Mouse (Mus musculus) midbrain, postnatal 0 days (tissue): Measurements from ENCODE around the gene Foxi1. TPM values are rescaled to one million over a fixed set of nuclear protein-coding genes. Genes with fewer than 3 reads are reported as not detected.

Experiments used
- ATAC-seq: fragments of 200-750 bp; cut with Nextera tagmentation; 2 replicates; pipeline ENCODE4 v1.8.0; 2017; ENCODE audit warnings: moderate number of reproducible peaks, mild to moderate bottlenecking, moderate TSS enrichment, moderate library complexity; ENCODE audit not compliant: low FRiP score
- DNase-seq: peaks from one replicate; pipeline ENCODE4 v3.0.0-alpha.2; 2015; ENCODE audit warnings: low spot score
- H3K27ac ChIP-seq: fragments of 300-500 bp; sonication (generic); 2 replicates; pipeline ENCODE4 v1.5.1; 2014; ENCODE audit warnings: low read depth, mild to moderate bottlenecking, low read length, mixed read lengths
- H3K27me3 ChIP-seq: fragments of 300-500 bp; sonication (generic); 2 replicates; pipeline ENCODE4 v1.6.1; 2014; ENCODE audit warnings: low read length, control low read depth, mixed read lengths; ENCODE audit not compliant: insufficient read depth
- H3K36me3 ChIP-seq: fragments of 300-500 bp; sonication (generic); 2 replicates; pipeline ENCODE4 v1.6.1; 2014; ENCODE audit warnings: low read length, control low read depth, mixed read lengths; ENCODE audit not compliant: insufficient read depth
- H3K4me1 ChIP-seq: fragments of 300-500 bp; sonication (generic); 2 replicates; pipeline ENCODE4 v1.6.1; 2014; ENCODE audit warnings: mild to moderate bottlenecking, control low read depth, antibody characterized with exemption, low read length, mixed read lengths; ENCODE audit not compliant: insufficient read depth
- H3K4me2 ChIP-seq: fragments of 300-500 bp; sonication (generic); 2 replicates; pipeline ENCODE4 v1.6.1; 2014; ENCODE audit warnings: low read depth, mild to moderate bottlenecking, low read length, mixed read lengths; ENCODE audit not compliant: poor library complexity, severe bottlenecking
- H3K4me3 ChIP-seq: fragments of 300-500 bp; sonication (generic); 2 replicates; pipeline ENCODE4 v1.5.1; 2014; ENCODE audit warnings: low read depth, mild to moderate bottlenecking, low read length, moderate library complexity
- H3K9ac ChIP-seq: fragments of 300-500 bp; sonication (generic); replicated peaks from 2 replicates; pipeline ENCODE4 v1.6.1; 2014; ENCODE audit warnings: mild to moderate bottlenecking, low read length, moderate library complexity, mixed read lengths; ENCODE audit not compliant: poor library complexity, severe bottlenecking
- H3K9me3 ChIP-seq: fragments of 300-500 bp; sonication (generic); 2 replicates; pipeline ENCODE4 v1.6.1; 2016; ENCODE audit warnings: low read length, control low read depth
- CTCF ChIP-seq: IDR thresholded peaks from 2 replicates; pipeline ENCODE4 v1.5.1; 2016; ENCODE audit warnings: antibody characterized with exemption, mild to moderate bottlenecking
- whole genome bisulfite sequencing: fragments of 180-500 bp; shearing (Covaris S2); extraction: QIAGEN DNeasy Blood & Tissue Kit; methylation state at CpG from one replicate; pipeline ENCODE4 v1.1.7; 2014; 5-methylcytosine and 5-hydroxymethylcytosine counted together
- polyA plus RNA-seq: library from polyadenylated mRNA; unstranded; fragments of >200 nt; fragmentation: Nextera tagmentation; extraction: Ambion mirVana; gene quantifications from 2 replicates; pipeline ENCODE4 v1.2.1, GENCODE M21; 2015
- total RNA-seq: library from RNA; depleted of rRNA; stranded (reverse); fragments of >200 nt; gene quantifications from 2 replicates; pipeline ENCODE4 v1.2.3, GENCODE M21; 2014

The Foxi1 gene
- total and polyA plus RNA-seq, 2 experiments from 2014 or later: 0.05 TPM; not detected in 1

DNA sequence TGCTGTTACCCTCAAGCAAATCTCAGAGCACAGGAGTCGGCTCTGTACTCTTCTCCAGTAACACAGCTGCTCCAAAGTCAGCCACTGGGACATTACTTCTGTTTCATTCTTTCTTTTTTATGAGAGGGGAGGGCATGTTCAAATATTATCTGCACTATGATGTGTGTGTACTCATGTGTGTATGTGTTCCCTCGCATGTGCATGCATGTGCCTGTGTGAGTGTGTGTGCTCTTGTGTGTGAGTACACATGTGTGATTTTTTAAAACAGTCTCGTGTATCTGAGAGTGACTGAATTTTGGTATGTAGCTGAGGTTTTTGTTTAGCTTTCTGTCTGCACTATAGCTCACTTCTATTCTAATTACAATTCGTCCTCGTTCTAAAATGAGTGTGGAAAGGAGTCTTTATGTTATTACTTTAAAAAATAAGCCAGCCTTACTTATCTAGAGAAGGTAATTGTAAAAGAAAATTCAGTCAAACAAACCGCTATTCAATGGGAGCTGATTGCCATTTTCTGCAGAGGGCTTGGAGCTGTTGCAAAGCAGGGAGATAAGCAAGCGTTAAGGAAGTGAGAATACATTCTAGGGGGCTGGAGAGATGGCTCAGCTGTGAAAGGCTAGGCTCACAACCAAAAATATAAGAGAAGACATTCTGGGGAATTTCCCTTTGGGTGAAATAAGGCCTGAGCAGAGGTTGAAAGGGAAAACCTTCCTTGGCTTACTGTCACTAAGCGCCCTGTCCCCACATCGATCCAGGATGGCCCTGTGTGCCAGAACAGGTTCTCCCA is 13.5 kb downstream of the Foxi1 start:
- H3K9ac ChIP-seq: no peak overlapping the region
- no peaks in the 10 kb centered on the region for H3K27me3 ChIP-seq
- no peak for ATAC-seq

DNA sequence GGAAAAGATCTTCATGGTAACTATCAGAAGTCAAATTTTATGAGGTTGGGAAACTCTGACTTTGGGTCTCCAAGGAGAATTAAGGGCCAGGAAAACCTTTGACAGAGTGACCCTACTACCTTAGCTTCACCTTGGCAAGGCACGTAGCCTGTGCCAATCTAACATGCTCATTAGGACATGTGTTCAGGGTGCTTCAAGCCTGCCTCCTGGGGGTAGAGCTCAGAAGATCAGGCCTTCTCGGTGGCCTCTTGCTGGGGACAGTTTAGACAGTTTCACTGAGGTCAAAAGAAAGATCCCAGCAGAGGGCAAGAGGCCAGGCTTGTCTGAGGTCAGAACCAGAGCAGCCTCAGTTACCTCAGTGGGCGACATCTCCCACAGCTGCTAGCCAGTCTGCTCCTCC is 14.2 kb downstream of the Foxi1 start:
- no peak overlapping the region for H3K4me2 ChIP-seq

More for the DNA sequence above, 13.5 kb downstream of the Foxi1 start:
- H3K36me3 ChIP-seq: no peaks in the 10 kb centered on the region
- WGBS: 66% methylated on average over 9 of the region's 9 CpGs
- no peak for DNase-seq
- H3K4me2 ChIP-seq: no peak overlapping the region
- H3K4me3 ChIP-seq: no peak overlapping the region
- TF ChIP-seq CTCF: no peak
- no peaks in the 10 kb centered on the region for H3K4me1 ChIP-seq
- H3K27ac ChIP-seq: no peak overlapping the region
- no peaks in the 10 kb centered on the region for H3K9me3 ChIP-seq

DNA sequence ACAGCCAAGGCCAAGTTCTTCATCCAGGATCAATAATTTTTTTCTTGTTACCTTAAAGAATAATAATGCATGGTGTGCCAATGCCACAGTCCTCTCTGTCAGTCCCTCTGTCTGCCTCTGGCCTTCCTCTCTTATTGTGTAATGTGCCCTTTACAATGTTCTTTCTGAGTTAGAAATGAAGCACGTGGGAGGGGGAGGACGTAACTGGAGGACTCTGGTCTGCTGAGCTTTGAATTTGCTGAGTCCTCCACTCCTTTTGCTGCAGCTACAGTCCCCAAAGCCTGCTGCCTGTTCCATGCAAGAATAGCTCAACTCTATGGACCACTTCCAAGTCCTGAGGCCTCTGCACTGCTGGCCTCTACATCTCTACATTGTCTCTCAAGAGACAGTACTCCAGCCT is 23.6 kb downstream of the Foxi1 start:
- ATAC-seq (no peak), DNase-seq (no peak)
- no peak overlapping the region for H3K4me2 ChIP-seq
- H3K9me3 ChIP-seq: no peaks in the 10 kb centered on the region
- H3K36me3 ChIP-seq: no peaks in the 10 kb centered on the region
- H3K27me3 ChIP-seq: no peaks in the 10 kb centered on the region
- 57% methylated on average over 2 of the region's 2 CpGs for WGBS
- no peak overlapping the region for H3K9ac ChIP-seq
- no peak overlapping the region for H3K27ac ChIP-seq
- no peaks in the 10 kb centered on the region for H3K4me1 ChIP-seq
- no peak for TF ChIP-seq CTCF
- H3K4me3 ChIP-seq: no peak overlapping the region

More for the DNA sequence above, 14.2 kb downstream of the Foxi1 start:
- Histone ChIP-seq H3K27me3 (no peaks in the 10 kb centered on the region), H3K36me3 (no peaks in the 10 kb centered on the region), H3K4me1 (no peaks in the 10 kb centered on the region), H3K4me3 (no peak overlapping the region), H3K9ac (no peak overlapping the region), H3K27ac (no peak overlapping the region), H3K9me3 (no peaks in the 10 kb centered on the region)
- no peak for TF ChIP-seq CTCF
- ATAC-seq (no peak), DNase-seq (no peak)
- WGBS: 71% methylated on average over 3 of the region's 3 CpGs

DNA sequence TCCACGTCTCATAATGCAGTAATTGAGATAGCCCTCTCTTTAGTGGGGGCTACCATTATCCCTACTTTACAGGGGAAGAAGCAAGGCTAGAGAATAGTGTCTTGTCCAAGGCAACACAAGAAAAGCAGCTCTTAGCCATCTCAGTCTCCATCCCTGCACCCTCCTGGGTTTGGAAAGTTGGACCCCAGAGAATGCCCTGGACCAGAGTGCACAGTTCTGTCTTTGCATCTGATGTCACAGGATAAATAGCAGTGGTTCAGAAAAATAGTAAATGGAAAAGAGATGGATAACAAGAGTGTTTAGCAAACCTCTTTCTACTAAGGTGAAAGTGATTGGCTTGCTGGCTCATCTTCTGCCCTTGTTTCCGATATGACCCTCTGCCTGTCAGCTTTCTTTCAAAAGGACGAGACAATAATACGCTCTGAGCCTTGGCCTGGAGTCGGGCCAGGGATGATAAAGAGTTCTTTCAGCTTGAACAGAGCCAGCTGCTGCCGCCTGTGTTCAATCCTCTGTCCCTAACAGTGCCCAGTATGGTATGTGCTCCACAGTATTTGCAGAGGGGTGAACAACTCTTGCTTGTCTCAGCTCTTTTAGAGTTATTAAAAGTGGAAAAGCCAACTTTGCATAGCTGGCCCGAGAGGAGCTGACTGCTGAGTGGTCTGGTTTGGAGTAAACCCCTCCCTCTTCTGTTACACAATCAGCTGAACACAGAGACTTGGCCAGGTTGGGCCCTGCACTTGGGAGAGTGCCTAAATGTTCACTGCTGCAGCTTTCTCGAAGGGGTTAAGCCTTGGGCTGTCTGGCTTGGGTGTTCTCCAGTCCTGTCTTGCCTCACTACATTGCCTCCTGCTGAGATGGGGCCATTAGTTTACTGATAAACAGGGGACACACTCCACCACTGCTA is 26.4 kb downstream of the Foxi1 start:
- no peaks in the 10 kb centered on the region for H3K27me3 ChIP-seq
- H3K27ac ChIP-seq: no peak overlapping the region
- ATAC-seq (peak; percentile 66), DNase-seq (peak; percentile 83)
- WGBS: 25% methylated on average over 8 of the region's 8 CpGs
- TF ChIP-seq CTCF: no peak
- no peak overlapping the region for H3K4me3 ChIP-seq
- H3K9ac ChIP-seq: no peak overlapping the region
- no peaks in the 10 kb centered on the region for H3K4me1 ChIP-seq
- H3K9me3 ChIP-seq: no peaks in the 10 kb centered on the region
- no peak overlapping the region for H3K4me2 ChIP-seq
- H3K36me3 ChIP-seq: no peaks in the 10 kb centered on the region

DNA sequence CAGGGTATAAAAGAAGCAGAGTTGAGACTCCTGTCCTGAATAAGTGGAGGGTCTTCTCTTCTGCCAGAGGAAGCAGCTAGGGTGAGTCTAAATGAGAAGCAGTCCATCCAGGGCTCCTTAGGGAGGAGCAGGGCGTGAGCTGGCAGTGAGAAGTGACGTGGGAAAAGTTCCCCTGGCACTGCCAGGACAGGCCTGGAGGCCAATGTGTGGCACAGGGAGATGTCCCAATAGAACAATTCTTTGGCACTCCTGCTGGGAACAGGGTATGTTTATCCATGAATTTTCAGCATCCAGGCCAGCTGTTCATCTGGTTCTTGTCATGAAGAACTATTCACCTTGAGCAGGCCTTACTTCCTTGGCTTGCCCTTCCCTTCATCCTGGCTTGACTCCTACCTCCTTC is 29.1 kb downstream of the Foxi1 start:
- H3K36me3 ChIP-seq: no peaks in the 10 kb centered on the region
- no peak overlapping the region for H3K27ac ChIP-seq
- no peak overlapping the region for H3K4me3 ChIP-seq
- DNase-seq: no peak
- no peak overlapping the region for H3K9ac ChIP-seq
- no peaks in the 10 kb centered on the region for H3K4me1 ChIP-seq
- H3K27me3 ChIP-seq: no peaks in the 10 kb centered on the region
- no peak for TF ChIP-seq CTCF
- H3K9me3 ChIP-seq: no peaks in the 10 kb centered on the region
- no peak overlapping the region for H3K4me2 ChIP-seq
- 66% methylated on average over 2 of the region's 2 CpGs for WGBS
- ATAC-seq: no peak

DNA sequence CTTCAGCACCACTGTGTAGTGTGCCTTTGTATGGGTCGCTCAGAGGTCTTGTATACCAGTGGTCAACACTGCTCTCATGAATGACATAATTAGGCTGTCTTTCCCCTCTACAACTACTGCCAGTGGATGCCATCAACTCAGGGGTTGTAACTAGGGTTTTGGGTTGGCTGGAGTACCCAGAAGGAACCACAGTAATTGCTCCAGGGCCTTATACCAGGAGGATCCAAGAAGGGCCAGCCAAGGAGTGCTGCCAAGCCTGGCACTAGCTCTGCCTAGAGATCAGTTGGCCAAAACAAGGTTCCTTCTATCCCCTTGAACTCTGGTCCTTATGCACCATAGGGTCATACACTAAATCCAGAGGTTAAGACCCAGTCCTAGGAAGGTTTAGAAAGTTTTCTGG is 31.5 kb downstream of the Foxi1 start:
- WGBS: 78% methylated on average over 1 of the region's 1 CpGs
- H3K27me3 ChIP-seq: no peaks in the 10 kb centered on the region
- no peak for DNase-seq
- H3K4me1 ChIP-seq: no peaks in the 10 kb centered on the region
- no peak for ATAC-seq
- no peaks in the 10 kb centered on the region for H3K36me3 ChIP-seq
- H3K27ac ChIP-seq: no peak overlapping the region
- no peak overlapping the region for H3K4me2 ChIP-seq
- no peak for TF ChIP-seq CTCF
- no peaks in the 10 kb centered on the region for H3K9me3 ChIP-seq
- H3K9ac ChIP-seq: no peak overlapping the region
- H3K4me3 ChIP-seq: no peak overlapping the region
